17 mouse cellular contexts compared by ENCODE assay signal in genomic region chr17:68852171-68852966, GRCm38 (mm10). TPM values are rescaled to one million over a fixed set of nuclear protein-coding genes. Genes with fewer than 3 reads are reported as not detected.
DNase-seq lines count a peak whose midpoint lies in the region; ATAC-seq and TF ChIP-seq lines count a peak whose summit lies in the region.
"Had no signal": no experiment of that assay in that cellular context is flagged by ENCODE, and none has a peak within 500 bp of the region (broad histone marks: within the 10 kb centered on the region; RNA-seq: fewer than 3 reads in every experiment).

No protein-coding gene starts in this region.

- H3K36me3 ChIP-seq in forebrain, postnatal 0 days (ENCODE audit: insufficient read depth) = no peaks in the 10 kb centered on the region
- H3K36me3 ChIP-seq in forebrain, embryonic 10.5 days (replicated peaks) = no peaks in the 10 kb centered on the region
- no peaks in the 10 kb centered on the region for H3K36me3 ChIP-seq in midbrain, embryonic 14.5 days (ENCODE audit: control insufficient read depth, insufficient read depth, low read length)
- H3K36me3 ChIP-seq in midbrain, embryonic 10.5 days = no peaks in the 10 kb centered on the region
- H3K36me3 ChIP-seq in stomach, postnatal 0 days (ENCODE audit: control insufficient read depth, insufficient read depth, low read length) = no peaks in the 10 kb centered on the region
- H3K36me3 ChIP-seq: embryonic facial prominence, embryonic 15.5 days; forebrain, embryonic 12.5 days; hindbrain, embryonic 10.5 days; intestine, embryonic 15.5 days; limb, embryonic 13.5 days had no signal

- TF ChIP-seq EP300 in stomach, postnatal 0 days (optimal IDR thresholded peaks at IDR 0.05) = no peak

- DNase-seq in forebrain, postnatal 0 days = no peak
- no peak for DNase-seq in forebrain, embryonic 10.5 days (ENCODE audit: extremely low spot score, low spot score)
- no peak for DNase-seq in layer of hippocampus, adult 2 months (ENCODE audit: low spot score in 2 of 2)
- DNase-seq in layer of hippocampus, adult 9-10 months (ENCODE audit: low spot score) = no peak
- peak; percentile 62 for DNase-seq in midbrain, embryonic 14.5 days
- DNase-seq in midbrain, embryonic 10.5 days (ENCODE audit: low spot score) = no peak
- DNase-seq in stomach, postnatal 0 days (ENCODE audit: low spot score) = no peak
- DNase-seq in cerebellum, adult 9-11 months = no peak
- DNase-seq: adrenal gland, postnatal 25 days; cerebellum, adult 9-10 months; thymus, postnatal 36 days had no signal

- H3K9ac ChIP-seq in forebrain, postnatal 0 days = no peak overlapping the region
- no peak overlapping the region for H3K9ac ChIP-seq in midbrain, embryonic 14.5 days (replicated peaks; ENCODE audit: low read length)
- no peak overlapping the region for H3K9ac ChIP-seq in stomach, postnatal 0 days (ENCODE audit: low read length)
- H3K9ac ChIP-seq: embryonic facial prominence, embryonic 15.5 days; forebrain, embryonic 12.5 days; intestine, embryonic 15.5 days; limb, embryonic 13.5 days had no signal

- ATAC-seq in forebrain, postnatal 0 days = no peak
- ATAC-seq in midbrain, embryonic 14.5 days (ENCODE audit: low FRiP score, low TSS enrichment) = no peak
- no peak for ATAC-seq in stomach, postnatal 0 days (ENCODE audit: low FRiP score, low TSS enrichment)
- ATAC-seq: intestine, embryonic 15.5 days had no signal

- H3K27ac ChIP-seq in forebrain, postnatal 0 days (ENCODE audit: low read depth, low read length) = no peak overlapping the region
- no peak overlapping the region for H3K27ac ChIP-seq in forebrain, embryonic 10.5 days
- H3K27ac ChIP-seq in layer of hippocampus, adult 2 months = no peak overlapping the region
- no peak overlapping the region for H3K27ac ChIP-seq in midbrain, embryonic 14.5 days (replicated peaks; ENCODE audit: low read depth, low read length)
- H3K27ac ChIP-seq in midbrain, embryonic 10.5 days (replicated peaks) = no peak overlapping the region
- H3K27ac ChIP-seq in stomach, postnatal 0 days (replicated peaks) = no peak overlapping the region
- H3K27ac ChIP-seq: embryonic facial prominence, embryonic 15.5 days; forebrain, embryonic 12.5 days; hindbrain, embryonic 10.5 days; intestine, embryonic 15.5 days; limb, embryonic 13.5 days had no signal

- no peaks in the 10 kb centered on the region for H3K4me1 ChIP-seq in forebrain, postnatal 0 days (ENCODE audit: insufficient read depth)
- no peaks in the 10 kb centered on the region for H3K4me1 ChIP-seq in forebrain, embryonic 10.5 days
- no peaks in the 10 kb centered on the region for H3K4me1 ChIP-seq in midbrain, embryonic 14.5 days (ENCODE audit: control insufficient read depth, insufficient read depth, low read length)
- no peaks in the 10 kb centered on the region for H3K4me1 ChIP-seq in midbrain, embryonic 10.5 days
- no peaks in the 10 kb centered on the region for H3K4me1 ChIP-seq in stomach, postnatal 0 days (replicated peaks; ENCODE audit: control insufficient read depth, insufficient read depth)
- H3K4me1 ChIP-seq: embryonic facial prominence, embryonic 15.5 days; forebrain, embryonic 12.5 days; hindbrain, embryonic 10.5 days; intestine, embryonic 15.5 days; limb, embryonic 13.5 days had no signal

- peak; percentile 70 for TF ChIP-seq CTCF in forebrain, postnatal 0 days (IDR thresholded peaks at IDR 0.05; ENCODE audit: low read depth)
- peak; percentile 91 for TF ChIP-seq CTCF in layer of hippocampus, adult 2 months (conservative IDR thresholded peaks at IDR 0.05)
- peak; percentile 72 for TF ChIP-seq CTCF in stomach, postnatal 0 days (IDR thresholded peaks at IDR 0.05; ENCODE audit: low read depth)

- 55% methylated on average over 7 of the region's 7 CpGs for WGBS in forebrain, postnatal 0 days
- 84% methylated on average over 7 of the region's 7 CpGs for WGBS in forebrain, embryonic 10.5 days
- 75% methylated on average over 7 of the region's 7 CpGs for WGBS in midbrain, embryonic 14.5 days
- WGBS in midbrain, embryonic 10.5 days = 86% methylated on average over 7 of the region's 7 CpGs
- 76% methylated on average over 7 of the region's 7 CpGs for WGBS in stomach, postnatal 0 days

- no peak overlapping the region for H3K4me2 ChIP-seq in forebrain, postnatal 0 days (ENCODE audit: low read depth)
- no peak overlapping the region for H3K4me2 ChIP-seq in midbrain, embryonic 14.5 days (ENCODE audit: low read length)
- H3K4me2 ChIP-seq in stomach, postnatal 0 days (replicated peaks; ENCODE audit: low read depth) = no peak overlapping the region
- H3K4me2 ChIP-seq: embryonic facial prominence, embryonic 15.5 days; forebrain, embryonic 12.5 days; intestine, embryonic 15.5 days; limb, embryonic 13.5 days had no signal

- no peaks in the 10 kb centered on the region for H3K27me3 ChIP-seq in forebrain, postnatal 0 days (ENCODE audit: insufficient read depth, low read length)
- H3K27me3 ChIP-seq in forebrain, embryonic 10.5 days (ENCODE audit: poor library complexity, severe bottlenecking) = no peaks in the 10 kb centered on the region
- no peaks in the 10 kb centered on the region for H3K27me3 ChIP-seq in midbrain, embryonic 14.5 days (ENCODE audit: control insufficient read depth, insufficient read depth, low read length)
- H3K27me3 ChIP-seq in midbrain, embryonic 10.5 days (ENCODE audit: low read depth, poor library complexity, severe bottlenecking) = no peaks in the 10 kb centered on the region
- no peaks in the 10 kb centered on the region for H3K27me3 ChIP-seq in stomach, postnatal 0 days (ENCODE audit: control insufficient read depth, insufficient read depth, low read length)
- H3K27me3 ChIP-seq: embryonic facial prominence, embryonic 15.5 days; forebrain, embryonic 12.5 days; intestine, embryonic 15.5 days; limb, embryonic 13.5 days had no signal

- H3K4me3 ChIP-seq in forebrain, postnatal 0 days (ENCODE audit: low read depth, low read length) = no peak overlapping the region
- no peak overlapping the region for H3K4me3 ChIP-seq in forebrain, embryonic 10.5 days
- no peak overlapping the region for H3K4me3 ChIP-seq in layer of hippocampus, adult 2 months
- H3K4me3 ChIP-seq in midbrain, embryonic 14.5 days (replicated peaks; ENCODE audit: low read depth, low read length) = no peak overlapping the region
- H3K4me3 ChIP-seq in midbrain, embryonic 10.5 days = no peak overlapping the region
- no peak overlapping the region for H3K4me3 ChIP-seq in stomach, postnatal 0 days (ENCODE audit: low read depth, low read length)
- H3K4me3 ChIP-seq: embryonic facial prominence, embryonic 15.5 days; forebrain, embryonic 12.5 days; hindbrain, embryonic 10.5 days; intestine, embryonic 15.5 days; limb, embryonic 13.5 days had no signal

- H3K9me3 ChIP-seq in forebrain, postnatal 0 days (ENCODE audit: low read length) = no peaks in the 10 kb centered on the region
- no peaks in the 10 kb centered on the region for H3K9me3 ChIP-seq in forebrain, embryonic 10.5 days
- H3K9me3 ChIP-seq in midbrain, embryonic 14.5 days (ENCODE audit: control insufficient read depth, low read length) = no peaks in the 10 kb centered on the region
- H3K9me3 ChIP-seq in midbrain, embryonic 10.5 days (replicated peaks) = no peaks in the 10 kb centered on the region
- H3K9me3 ChIP-seq in stomach, postnatal 0 days (ENCODE audit: control insufficient read depth, low read length) = no peaks in the 10 kb centered on the region
- H3K9me3 ChIP-seq: embryonic facial prominence, embryonic 15.5 days; forebrain, embryonic 12.5 days; hindbrain, embryonic 10.5 days; intestine, embryonic 15.5 days; limb, embryonic 13.5 days had no signal

RNA-seq across cellular contexts. Expression of gene Tmem200c, which starts 25.9 kb away (rescaled TPM):
- total RNA-seq in forebrain, postnatal 0 days (2014; rRNA removed) = 9.6 and 12.9 TPM in 2 replicates
- polyA plus RNA-seq in forebrain, postnatal 0 days (2015; fragmentation: Nextera tagmentation; extraction: Ambion mirVana) = 1.7 and 2.0 TPM in 2 replicates
- polyA plus RNA-seq in forebrain, embryonic 10.5 days (2016; fragmentation: Nextera tagmentation; extraction: Ambion mirVana) = 1.6 and 1.8 TPM in 2 replicates
- total RNA-seq in layer of hippocampus, adult 2 months (2021) = 1 to 10 TPM; 6.8 to 7.9 TPM
- 4.0 and 4.2 TPM in 2 replicates for polyA plus RNA-seq in midbrain, embryonic 14.5 days (2014; fragmentation: Nextera tagmentation; extraction: Ambion mirVana)
- 1.4 and 1.7 TPM in 2 replicates for polyA plus RNA-seq in midbrain, embryonic 10.5 days (2016; fragmentation: Nextera tagmentation; extraction: Ambion mirVana)
- polyA plus RNA-seq in stomach, postnatal 0 days (2015; fragmentation: Nextera tagmentation; extraction: Ambion mirVana) = 0.15 and 0.16 TPM in 2 replicates
- total RNA-seq: granulocyte monocyte progenitor cell, adult 5-6 weeks had no signal
